In the genomic region with DNA sequence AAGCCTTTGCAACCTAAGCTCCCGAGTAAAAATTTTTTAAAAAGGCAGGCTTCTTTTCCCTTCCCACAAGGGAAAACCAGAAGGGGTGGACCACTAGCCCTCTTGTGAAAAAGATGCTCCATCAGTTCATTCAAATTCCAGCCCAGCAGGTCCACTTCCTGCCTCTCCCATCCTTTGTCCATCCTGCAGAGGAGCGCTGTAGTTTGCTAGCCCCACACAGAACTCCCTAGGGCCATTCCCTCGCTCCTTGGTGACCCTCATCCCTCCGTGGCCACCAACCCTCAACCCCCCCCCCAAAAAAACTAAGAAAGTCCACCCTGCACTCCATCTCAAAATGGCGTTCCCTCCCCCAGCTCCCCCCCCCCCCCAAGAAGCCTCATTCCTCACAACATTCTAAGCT, we compare ENCODE assay signal across 10 mouse cellular contexts.
DNase-seq lines count a peak whose midpoint lies in the region; ATAC-seq and TF ChIP-seq lines count a peak whose summit lies in the region.
"Had no signal": no experiment of that assay in that cellular context is flagged by ENCODE, and none has a peak within 500 bp of the region (broad histone marks: within the 10 kb centered on the region; RNA-seq: fewer than 3 reads in every experiment).

No protein-coding gene starts in this region.

- no peaks in the 10 kb centered on the region for H3K27me3 ChIP-seq in heart, embryonic 14.5 days (ENCODE audit: control insufficient read depth, insufficient read depth, low read length)
- no peaks in the 10 kb centered on the region for H3K27me3 ChIP-seq in liver, embryonic 11.5 days (replicated peaks; ENCODE audit: control insufficient read depth, insufficient read depth, low read length)
- H3K27me3 ChIP-seq in intestine, embryonic 15.5 days (replicated peaks), result no peaks in the 10 kb centered on the region
- H3K27me3 ChIP-seq: CH12.LX; hindbrain, embryonic 13.5 days had no signal

- no peak overlapping the region for H3K4me2 ChIP-seq in heart, embryonic 14.5 days (ENCODE audit: low read length)
- no peak overlapping the region for H3K4me2 ChIP-seq in liver, embryonic 11.5 days
- H3K4me2 ChIP-seq in intestine, embryonic 15.5 days (replicated peaks), result no peak overlapping the region
- H3K4me2 ChIP-seq: hindbrain, embryonic 13.5 days had no signal

- H3K27ac ChIP-seq in heart, embryonic 14.5 days (replicated peaks in 1 of 2; ENCODE audit: control insufficient read depth in 1 of 2, insufficient read depth in 1 of 2, low read depth in 2 of 2, low read length in 2 of 2), result peak overlapping the region; percentile 89 to 95
- H3K27ac ChIP-seq in liver, embryonic 11.5 days (ENCODE audit: low read depth, low read length), result peak overlapping the region; percentile 58; the same call in 1 of the 2 replicates
- peak overlapping the region; percentile 43 for H3K27ac ChIP-seq in bone marrow, adult 2 months (ENCODE audit: control insufficient read depth, insufficient read depth, low read depth, low read length, poor library complexity)
- H3K27ac ChIP-seq in intestine, embryonic 15.5 days, result 0 out of 2 replicates have a peak overlapping the region, but pooled peaks have one; percentile 76
- H3K27ac ChIP-seq: hindbrain, embryonic 13.5 days had no signal

- no peak overlapping the region for H3K4me3 ChIP-seq in heart, embryonic 14.5 days (ENCODE audit: control insufficient read depth in 1 of 2, insufficient read depth in 1 of 2, low read depth in 1 of 2, low read length in 2 of 2)
- no peak overlapping the region for H3K4me3 ChIP-seq in liver, embryonic 11.5 days (ENCODE audit: low read depth, low read length)
- H3K4me3 ChIP-seq in bone marrow, adult 2 months (replicated peaks; ENCODE audit: control insufficient read depth, low read depth, low read length), result no peak overlapping the region
- H3K4me3 ChIP-seq in intestine, embryonic 15.5 days (replicated peaks), result no peak overlapping the region
- H3K4me3 ChIP-seq: erythroblast, embryonic 14.5 days; hindbrain, embryonic 13.5 days had no signal

- no peak for ATAC-seq in heart, embryonic 14.5 days (ENCODE audit: insufficient number of reproducible peaks, insufficient read depth, low FRiP score, low read depth)
- no peak for ATAC-seq in liver, embryonic 11.5 days (replicated peaks; ENCODE audit: low FRiP score)
- ATAC-seq in intestine, embryonic 15.5 days, result no peak

- H3K9ac ChIP-seq in heart, embryonic 14.5 days (ENCODE audit: low read length), result no peak overlapping the region
- no peak overlapping the region for H3K9ac ChIP-seq in liver, embryonic 11.5 days (ENCODE audit: low read depth, low read length)
- H3K9ac ChIP-seq in intestine, embryonic 15.5 days, result no peak overlapping the region
- H3K9ac ChIP-seq: hindbrain, embryonic 13.5 days had no signal

- no peak for DNase-seq in heart, postnatal 4 days
- DNase-seq in liver, embryonic 11.5 days (ENCODE audit: low spot score), result no peak
- no peak for DNase-seq in liver
- DNase-seq in adrenal gland, postnatal 14 days, result no peak

- WGBS in heart, embryonic 14.5 days, result 70% methylated on average over 5 of the region's 5 CpGs
- WGBS in liver, embryonic 11.5 days, result 59% methylated on average over 5 of the region's 5 CpGs
- WGBS in bone marrow, adult 2 months, result 34% methylated on average over 5 of the region's 5 CpGs
- 57% methylated on average over 5 of the region's 5 CpGs for WGBS in intestine, embryonic 15.5 days

- no peaks in the 10 kb centered on the region for H3K36me3 ChIP-seq in heart, embryonic 14.5 days (ENCODE audit: control insufficient read depth, insufficient read depth, low read length)
- H3K36me3 ChIP-seq in liver, embryonic 11.5 days (ENCODE audit: control insufficient read depth, insufficient read depth, low read length), result no peaks in the 10 kb centered on the region
- no peaks in the 10 kb centered on the region for H3K36me3 ChIP-seq in intestine, embryonic 15.5 days
- H3K36me3 ChIP-seq: hindbrain, embryonic 13.5 days had no signal

- TF ChIP-seq POLR2A in bone marrow, adult 2 months (IDR thresholded peaks at IDR 0.05; ENCODE audit: borderline replicate concordance, control insufficient read depth, low read depth, low read length), result no peak

- H3K4me1 ChIP-seq in heart, embryonic 14.5 days (ENCODE audit: control insufficient read depth in 2 of 2, insufficient read depth in 2 of 2, low read length in 2 of 2), result peaks cover 31 to 45% of the 10 kb centered on the region in 2 experiments
- peaks cover 27% of the 10 kb centered on the region for H3K4me1 ChIP-seq in liver, embryonic 11.5 days (replicated peaks; ENCODE audit: control insufficient read depth, insufficient read depth, low read length)
- peaks cover 4% of the 10 kb centered on the region for H3K4me1 ChIP-seq in bone marrow, adult 2 months (ENCODE audit: control insufficient read depth, insufficient read depth, low read length)
- H3K4me1 ChIP-seq in intestine, embryonic 15.5 days (replicated peaks), result peaks cover 29% of the 10 kb centered on the region

- TF ChIP-seq CTCF in bone marrow, adult 2 months (IDR thresholded peaks at IDR 0.05; ENCODE audit: control insufficient read depth, insufficient read depth, low read length), result no peak

- no peaks in the 10 kb centered on the region for H3K9me3 ChIP-seq in heart, embryonic 14.5 days (ENCODE audit: control insufficient read depth, low read length)
- H3K9me3 ChIP-seq in liver, embryonic 11.5 days (ENCODE audit: control insufficient read depth, low read length), result no peaks in the 10 kb centered on the region
- no peaks in the 10 kb centered on the region for H3K9me3 ChIP-seq in intestine, embryonic 15.5 days
- H3K9me3 ChIP-seq: hindbrain, embryonic 13.5 days had no signal
